Mouse (Mus musculus) liver, embryonic 14.5 days (tissue): Measurements from ENCODE around the gene Cdcp2.

Experiments used
- CTCF ChIP-seq: IDR thresholded peaks from 2 replicates; pipeline ENCODE4 v1.5.1; 2016; ENCODE audit warnings: antibody characterized with exemption, low read depth, control low read depth
- EP300 ChIP-seq: IDR thresholded peaks from 2 replicates; pipeline ENCODE4 v1.6.1; 2016; ENCODE audit warnings: antibody characterized with exemption, low read depth

GRCm38 (mm10) chr4:107094484-107095187 is 2.1 kb upstream of the Cdcp2 start:
- TF ChIP-seq CTCF (no peak), EP300 (no peak)
